Mouse (Mus musculus) heart, postnatal 0 days (tissue): Measurements from ENCODE around the gene Zbtb16.

ENCODE experiments used
- CTCF ChIP-seq: IDR thresholded peaks from 2 replicates; pipeline ENCODE4 v1.5.1; 2016; ENCODE audit warnings: antibody characterized with exemption, control low read depth, low read depth
- EP300 ChIP-seq: IDR thresholded peaks from 2 replicates; pipeline ENCODE4 v1.6.1; 2016; ENCODE audit warnings: antibody characterized with exemption, low read depth

GRCm38 (mm10) chr9:48859828-48860525 lies 24.0 kb upstream of the Zbtb16 start:
- TF ChIP-seq CTCF (no peak), EP300 (no peak)
